Mouse (Mus musculus): ENCODE data around the gene F3.
"Not testable (repeated sequence)": the region's sequence is repeated elsewhere in the genome, so short reads cannot be mapped to it uniquely, and the experiment has no call there.

The F3 gene

DNA sequence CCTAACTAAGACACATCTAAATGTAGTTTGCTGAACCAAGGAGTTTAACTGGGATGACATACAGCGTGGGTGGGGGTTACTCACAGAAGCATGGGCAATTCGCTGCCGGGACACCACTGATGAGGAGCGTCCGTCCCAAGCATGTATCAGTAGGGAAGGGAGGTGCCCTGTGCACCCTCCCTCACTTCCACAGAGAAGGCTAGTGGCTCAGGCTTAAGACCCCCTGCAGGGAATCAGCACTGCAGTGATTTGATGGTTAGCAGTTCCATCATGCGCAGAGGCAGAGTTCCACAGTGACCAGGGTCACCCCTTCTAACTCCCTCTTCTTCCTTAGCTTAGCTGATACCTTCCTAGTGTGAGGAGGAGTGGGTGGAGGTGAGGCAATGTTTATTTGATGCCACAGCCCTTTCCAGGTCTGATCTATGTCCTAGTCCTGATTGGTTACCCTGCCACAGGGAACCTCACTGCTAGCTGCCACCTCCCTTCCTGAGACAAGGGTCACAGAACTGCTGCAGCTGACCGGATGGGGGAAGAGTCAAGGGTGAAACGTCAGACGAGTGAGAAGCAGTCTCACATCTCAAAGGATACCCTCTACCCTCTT, 15.5 kb downstream of the F3 start:
- no peak for DNase-seq (ENCODE audit: low read depth, low spot score)

GRCm38 (mm10) chr3:121739489-121740213, 16.3 kb downstream of the F3 start:
- DNase-seq (ENCODE audit: low read depth, low spot score), result no peak

DNA sequence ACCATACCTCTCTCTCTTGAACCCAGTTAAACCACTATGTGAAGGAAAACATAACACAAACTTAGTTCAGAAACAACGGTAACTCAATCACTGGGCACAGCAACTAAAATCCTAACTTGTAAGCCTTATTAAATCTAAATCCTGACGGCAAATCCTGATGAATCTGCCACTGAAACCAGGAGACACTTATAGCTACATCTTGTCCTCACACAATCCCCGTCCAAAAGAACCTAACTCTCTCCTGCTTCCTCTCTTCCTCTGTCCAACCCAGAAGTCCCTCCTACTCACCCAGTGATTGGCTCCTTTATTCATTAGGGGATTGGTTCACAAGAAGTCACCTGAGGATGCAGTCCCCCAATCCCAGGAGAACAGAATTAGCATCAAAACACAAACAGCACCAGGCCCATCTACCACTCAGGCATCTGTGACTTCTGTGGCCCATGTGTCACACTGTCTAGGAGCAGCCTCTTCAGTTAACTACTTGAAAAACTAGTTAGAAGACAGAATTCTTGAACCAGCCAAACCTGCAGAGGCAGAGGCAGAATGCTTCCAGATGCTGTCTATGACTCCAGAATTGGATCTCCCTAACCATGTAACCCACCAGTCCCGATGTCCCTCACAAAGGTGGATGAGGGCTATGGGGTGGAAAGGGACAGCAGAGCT, 18.0 kb downstream of the F3 start:
- not testable (repeated sequence) for DNase-seq (ENCODE audit: low read depth, low spot score)

DNA sequence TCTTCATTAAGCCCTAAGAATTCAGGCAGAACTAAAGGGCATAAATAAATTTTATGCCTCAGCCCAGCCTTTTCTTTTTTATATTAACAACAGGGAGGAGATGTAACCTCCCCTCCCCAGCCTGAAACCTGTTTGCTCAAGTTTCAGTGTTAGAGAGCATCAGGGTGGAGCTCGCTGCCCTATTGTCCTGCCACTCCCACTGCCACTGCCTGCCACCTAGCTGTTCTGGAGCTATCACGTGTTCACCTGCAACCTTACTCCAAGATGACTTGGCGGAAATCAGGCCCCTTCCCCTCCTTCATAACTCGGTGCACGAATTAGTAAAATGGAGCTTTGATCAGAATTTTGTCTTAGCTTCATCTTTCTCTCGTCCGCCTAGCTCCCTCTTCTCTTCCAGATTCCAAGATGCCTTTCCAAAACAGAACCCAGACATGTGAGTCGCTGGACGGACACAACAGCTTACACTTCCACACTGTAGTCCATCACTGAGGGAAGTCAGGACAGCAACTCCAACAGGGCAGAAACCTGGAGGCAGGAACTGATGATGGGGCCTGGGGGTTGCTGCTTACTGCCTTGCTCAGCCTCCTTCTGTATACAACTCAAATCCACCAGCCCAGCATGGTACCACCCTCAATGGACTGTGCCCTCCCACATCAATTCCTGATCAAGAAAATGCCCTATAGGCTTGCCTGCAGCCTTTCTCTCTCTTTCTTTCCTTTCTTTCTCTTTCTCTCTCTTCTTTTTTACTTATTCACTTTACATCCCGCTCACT, 31.2 kb downstream of the F3 start:
- not testable (repeated sequence) for DNase-seq (ENCODE audit: low read depth, low spot score)

GRCm38 (mm10) chr3:121755152-121755551, 31.8 kb downstream of the F3 start:
- DNase-seq (ENCODE audit: low read depth, low spot score), result no peak

DNA sequence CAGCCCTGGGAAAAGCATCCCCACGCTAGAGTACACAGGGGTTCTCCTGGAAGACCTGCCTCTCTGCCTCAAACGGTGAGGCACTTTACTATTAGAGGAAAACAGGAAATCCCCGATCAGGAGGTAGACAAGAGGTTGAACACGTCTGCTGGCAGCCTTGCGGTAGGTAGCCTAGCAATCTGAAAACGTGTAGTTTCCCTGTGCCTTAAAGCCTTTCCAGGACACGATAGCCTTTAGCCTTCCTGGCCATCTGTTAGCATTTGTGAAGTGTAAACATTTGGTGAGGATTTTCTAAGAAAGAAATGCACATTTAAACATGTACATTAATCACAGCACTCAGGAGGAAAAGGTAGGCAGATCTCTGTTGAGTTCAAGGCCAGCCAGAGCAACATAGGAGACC, 35.0 kb downstream of the F3 start:
- no peak for DNase-seq (ENCODE audit: low read depth, low spot score)

DNA sequence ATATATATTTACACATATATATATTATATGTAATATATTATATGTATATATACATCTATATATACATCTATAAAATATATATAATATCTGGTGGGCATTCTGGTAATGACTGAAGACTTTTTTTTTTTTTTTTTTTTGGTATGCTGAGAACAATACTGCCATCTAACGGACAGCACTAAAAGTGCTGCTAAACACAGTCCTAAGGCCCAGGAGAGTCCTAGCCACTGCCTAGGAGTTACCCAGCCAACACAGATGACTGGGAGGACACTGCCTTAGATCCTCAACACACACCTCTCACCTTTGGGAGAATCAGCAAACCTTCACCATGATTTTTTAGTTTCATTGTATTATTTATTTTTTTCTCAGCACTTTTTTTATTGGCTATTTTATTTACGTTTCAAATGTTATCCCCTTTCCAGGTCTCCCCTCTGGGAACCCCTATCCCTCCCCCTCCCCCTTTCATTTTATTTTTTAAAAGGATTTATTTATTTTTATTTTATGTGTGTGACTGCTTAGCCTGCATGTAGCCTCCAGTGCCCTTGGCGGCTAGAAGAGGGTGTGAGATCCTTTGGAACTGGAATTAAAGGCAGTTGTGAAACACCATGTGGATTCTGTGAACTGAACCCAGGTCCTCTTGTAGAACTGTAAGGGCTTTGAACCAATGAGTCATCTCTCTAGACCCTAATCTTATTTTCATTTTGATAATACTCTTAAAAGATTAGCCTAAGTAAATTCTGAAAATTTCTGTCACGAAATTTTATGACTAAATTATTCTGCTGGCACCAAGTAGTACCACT, 38.9 kb downstream of the F3 start:
- peak; percentile 22 for DNase-seq (ENCODE audit: low read depth, low spot score)

DNA sequence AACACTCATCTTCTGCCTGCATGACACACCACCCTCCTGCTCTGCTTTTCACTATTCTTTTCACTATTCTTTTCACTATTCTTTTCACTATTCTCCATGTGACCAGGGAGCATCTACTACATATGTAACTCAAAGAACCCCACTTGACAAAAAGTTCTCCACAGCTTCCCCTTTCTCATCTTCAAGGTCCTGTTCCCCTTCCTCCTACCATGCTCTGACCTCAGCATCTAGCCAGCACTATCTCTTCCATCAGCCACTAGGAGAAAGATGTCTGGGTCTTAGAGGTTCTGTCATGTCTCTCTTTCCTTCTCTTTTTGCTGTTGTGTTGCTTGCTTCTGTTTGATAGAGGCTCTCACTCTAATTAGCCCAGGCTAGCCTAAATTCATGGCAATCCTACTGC, 42.7 kb downstream of the F3 start:
- DNase-seq (ENCODE audit: low read depth, low spot score), result no peak

DNA sequence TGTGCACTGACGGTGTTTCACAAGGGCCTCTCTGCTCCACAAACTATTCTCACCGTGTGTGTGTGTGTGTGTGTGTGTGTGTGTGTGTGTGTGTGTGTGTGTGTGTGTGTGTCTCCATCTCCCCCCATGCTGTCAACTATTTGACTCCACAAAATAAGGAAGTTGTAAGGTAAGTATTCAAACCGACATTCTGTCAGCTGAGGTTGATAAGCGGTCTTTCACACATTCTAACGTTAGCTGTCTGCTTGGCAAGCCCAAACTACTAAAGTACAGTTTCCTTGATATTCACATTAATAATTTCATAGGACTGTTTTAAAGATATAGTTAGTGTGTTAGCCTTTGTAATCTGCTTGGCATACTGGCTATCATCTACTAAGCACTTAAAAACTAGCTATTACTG, 43.5 kb downstream of the F3 start:
- no peak for DNase-seq (ENCODE audit: low read depth, low spot score)

- no peak for DNase-seq (ENCODE audit: low read depth, low spot score)
These were observed 45.4 kb downstream of the F3 start for GRCm38 (mm10) chr3:121768770-121769169.

- DNase-seq (ENCODE audit: low read depth, low spot score), result not testable (repeated sequence)
These were observed 50.0 kb downstream of the F3 start for GRCm38 (mm10) chr3:121773336-121773735.

DNA sequence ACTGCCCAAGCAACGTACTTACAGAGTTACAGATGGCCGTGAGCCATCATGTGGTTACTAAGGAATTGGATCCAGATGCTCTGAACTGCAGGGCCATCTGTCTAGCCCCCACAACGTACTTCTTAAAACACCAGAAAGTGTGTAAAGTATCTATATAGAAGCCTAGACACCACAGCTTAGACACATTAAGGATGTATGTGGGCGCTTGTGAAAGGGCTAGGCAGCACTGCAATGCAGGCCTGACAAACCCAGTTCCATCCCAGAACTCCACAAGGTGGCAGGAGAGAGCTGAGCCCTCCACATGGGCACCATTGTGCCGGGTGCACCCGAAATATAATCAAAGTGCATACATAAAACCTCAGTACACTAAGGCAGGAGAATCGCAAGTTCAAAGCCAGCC, 54.6 kb downstream of the F3 start:
- DNase-seq (ENCODE audit: low read depth, low spot score), result peak; percentile 23

- DNase-seq (ENCODE audit: low read depth, low spot score), result no peak
These were observed 59.7 kb downstream of the F3 start for GRCm38 (mm10) chr3:121783020-121783419.

All from CD4-positive helper T cell, adult 2 months (primary cell).